In the genomic region with DNA sequence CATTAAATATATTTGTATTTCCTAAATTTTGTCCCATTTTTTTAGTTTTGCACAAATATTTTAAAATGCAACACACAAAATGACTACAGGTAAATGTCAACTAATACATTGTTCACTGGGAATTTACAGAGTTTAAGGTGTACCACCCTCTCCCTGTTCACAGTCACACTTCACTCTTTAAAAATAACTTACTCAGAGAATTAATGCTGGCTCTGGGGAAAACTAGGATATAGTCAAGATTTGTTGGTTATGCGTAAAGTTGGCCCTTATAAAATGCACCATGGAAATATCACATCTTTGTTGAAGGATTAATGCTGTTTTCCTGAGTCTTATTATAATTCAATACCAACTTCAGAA, we compare ENCODE assay signal across 16 mouse cellular contexts.
"Had no signal": no experiment of that assay in that cellular context is flagged by ENCODE, and none has a peak within 500 bp of the region (broad histone marks: within the 10 kb centered on the region; RNA-seq: fewer than 3 reads in every experiment).

No protein-coding gene starts in this region.

- DNase-seq: retina, postnatal 1 day; right cerebral cortex, adult 18-20 months; right cerebral cortex, postnatal 14 days; right cerebral cortex, postnatal 25 days; right cerebral cortex, postnatal 4 days; spleen, adult 18-20 months; thymus, adult 18-20 months; thymus, adult 2 months; thymus, postnatal 14 days; thymus, postnatal 25 days; thymus, postnatal 36 days; thymus, postnatal 4 days had no signal

- H3K9ac ChIP-seq: neural tube, embryonic 13.5 days; neural tube, embryonic 15.5 days; stomach, embryonic 15.5 days had no signal

- H3K4me1 ChIP-seq: neural tube, embryonic 13.5 days; neural tube, embryonic 15.5 days; stomach, embryonic 15.5 days had no signal

- H3K27me3 ChIP-seq: neural tube, embryonic 13.5 days; neural tube, embryonic 15.5 days; stomach, embryonic 15.5 days had no signal

- H3K4me2 ChIP-seq: neural tube, embryonic 13.5 days; neural tube, embryonic 15.5 days; stomach, embryonic 15.5 days had no signal

- H3K36me3 ChIP-seq: neural tube, embryonic 13.5 days; neural tube, embryonic 15.5 days; stomach, embryonic 15.5 days had no signal

- H3K9me3 ChIP-seq: neural tube, embryonic 13.5 days; neural tube, embryonic 15.5 days; stomach, embryonic 15.5 days had no signal

- H3K4me3 ChIP-seq: neural tube, embryonic 13.5 days; neural tube, embryonic 15.5 days; stomach, embryonic 15.5 days had no signal

- H3K27ac ChIP-seq: neural tube, embryonic 13.5 days; neural tube, embryonic 15.5 days; stomach, embryonic 15.5 days; stomach, postnatal 0 days had no signal
